Mouse (Mus musculus) neural tube, embryonic 15.5 days (tissue): ENCODE data around the gene Shbg. TPM values are rescaled to one million over a fixed set of nuclear protein-coding genes. Genes with fewer than 3 reads are reported as not detected.

Source experiments
- ATAC-seq: fragments of 200-750 bp; cut with Nextera tagmentation; 2 replicates; pipeline ENCODE4 v1.8.0; 2017; ENCODE audit warnings: mild to moderate bottlenecking, moderate TSS enrichment, moderate library complexity; ENCODE audit not compliant: low FRiP score
- H3K27ac ChIP-seq: fragments of 300-500 bp; sonication (generic); replicated peaks from 2 replicates; pipeline ENCODE4 v1.5.1; 2015; ENCODE audit warnings: mild to moderate bottlenecking, inconsistent platforms
- H3K27me3 ChIP-seq: fragments of 300-500 bp; sonication (generic); replicated peaks from 2 replicates; pipeline ENCODE4 v1.6.1; 2015; ENCODE audit warnings: inconsistent platforms
- H3K36me3 ChIP-seq: fragments of 300-500 bp; sonication (generic); 2 replicates; pipeline ENCODE4 v1.6.1; 2015; ENCODE audit warnings: inconsistent platforms
- H3K4me1 ChIP-seq: fragments of 300-500 bp; sonication (generic); 2 replicates; pipeline ENCODE4 v1.6.1; 2015; ENCODE audit warnings: inconsistent platforms
- H3K4me2 ChIP-seq: fragments of 300-500 bp; sonication (generic); 2 replicates; pipeline ENCODE4 v1.6.1; 2015; ENCODE audit warnings: inconsistent platforms, mild to moderate bottlenecking, moderate library complexity
- H3K4me3 ChIP-seq: fragments of 300-500 bp; sonication (generic); replicated peaks from 2 replicates; pipeline ENCODE4 v1.5.1; 2015; ENCODE audit warnings: mild to moderate bottlenecking, inconsistent platforms
- H3K9ac ChIP-seq: fragments of 300-500 bp; sonication (generic); replicated peaks from 2 replicates; pipeline ENCODE4 v1.6.1; 2015; ENCODE audit warnings: mild to moderate bottlenecking, inconsistent platforms
- H3K9me3 ChIP-seq: fragments of 300-500 bp; sonication (generic); replicated peaks from 2 replicates; pipeline ENCODE4 v1.6.1; 2016; ENCODE audit warnings: inconsistent platforms
- WGBS: fragments of 180-500 bp; shearing (Covaris S2); methylation state at CpG from one replicate; pipeline ENCODE4 v1.1.7; 2015; ENCODE audit warnings: mixed read lengths; 5-methylcytosine and 5-hydroxymethylcytosine counted together
- polyA plus RNA-seq: library from polyadenylated mRNA; unstranded; fragments of >200 nt; fragmentation: Nextera tagmentation; extraction: Ambion mirVana; gene quantifications from 2 replicates; pipeline ENCODE4 v1.2.1, GENCODE M21; 2015

Gene Shbg
- polyA plus RNA-seq, 1 experiment from 2014 or later = not detected

- WGBS = 91% methylated on average over 4 of the region's 4 CpGs
- Histone ChIP-seq H3K27me3 (no peaks in the 10 kb centered on the region), H3K4me3 (no peak overlapping the region), H3K4me1 (no peaks in the 10 kb centered on the region), H3K36me3 (peaks cover 50% of the 10 kb centered on the region), H3K9me3 (no peaks in the 10 kb centered on the region), H3K9ac (no peak overlapping the region), H3K27ac (peak overlapping the region; percentile 56; the same call in 1 of the 2 replicates), H3K4me2 (no peak overlapping the region)
- no peak for ATAC-seq
These were observed 24.9 kb downstream of the Shbg start for GRCm38 (mm10) chr11:69592799-69593198.

- Histone ChIP-seq H3K27me3 (no peaks in the 10 kb centered on the region), H3K4me3 (no peak overlapping the region), H3K9ac (no peak overlapping the region), H3K4me2 (no peak overlapping the region), H3K27ac (peak overlapping the region; percentile 56; the same call in 1 of the 2 replicates), H3K36me3 (peaks cover 55% of the 10 kb centered on the region), H3K4me1 (no peaks in the 10 kb centered on the region), H3K9me3 (no peaks in the 10 kb centered on the region)
- ATAC-seq = peak; percentile 91
- 74% methylated on average over 7 of the region's 7 CpGs for WGBS
These were observed 25.6 kb downstream of the Shbg start for GRCm38 (mm10) chr11:69591899-69592637.

- H3K4me1 ChIP-seq = no peaks in the 10 kb centered on the region
- no peaks in the 10 kb centered on the region for H3K27me3 ChIP-seq
- no peak overlapping the region for H3K9ac ChIP-seq
- H3K36me3 ChIP-seq = peaks cover 55% of the 10 kb centered on the region
- no peak for ATAC-seq
- H3K4me3 ChIP-seq = no peak overlapping the region
- no peak overlapping the region for H3K4me2 ChIP-seq
- no peak overlapping the region; the same call in 1 of the 2 replicates for H3K27ac ChIP-seq
- 88% methylated on average over 3 of the region's 3 CpGs for WGBS
- no peaks in the 10 kb centered on the region for H3K9me3 ChIP-seq
These were observed 26.3 kb downstream of the Shbg start for GRCm38 (mm10) chr11:69591424-69591823.

- H3K4me3 ChIP-seq = no peak overlapping the region
- H3K36me3 ChIP-seq = peaks cover 54% of the 10 kb centered on the region
- H3K27me3 ChIP-seq = no peaks in the 10 kb centered on the region
- 96% methylated on average over 8 of the region's 8 CpGs for WGBS
- no peak for ATAC-seq
- no peak overlapping the region for H3K27ac ChIP-seq
- H3K9me3 ChIP-seq = no peaks in the 10 kb centered on the region
- H3K9ac ChIP-seq = no peak overlapping the region
- H3K4me1 ChIP-seq = no peaks in the 10 kb centered on the region
- no peak overlapping the region for H3K4me2 ChIP-seq
These were observed 27.1 kb downstream of the Shbg start for GRCm38 (mm10) chr11:69590622-69591021.

- Histone ChIP-seq H3K4me3 (no peak overlapping the region), H3K4me1 (no peaks in the 10 kb centered on the region), H3K9me3 (no peaks in the 10 kb centered on the region), H3K27ac (no peak overlapping the region), H3K9ac (no peak overlapping the region), H3K36me3 (peaks cover 48% of the 10 kb centered on the region), H3K27me3 (no peaks in the 10 kb centered on the region), H3K4me2 (no peak overlapping the region)
- 95% methylated on average over 22 of the region's 22 CpGs for WGBS
- ATAC-seq = no peak
These were observed 28.4 kb downstream of the Shbg start for GRCm38 (mm10) chr11:69589207-69589834.

GRCm38 (mm10) chr11:69585718-69586325 is 31.9 kb downstream of the Shbg start:
- Histone ChIP-seq H3K4me1 (peaks cover 15% of the 10 kb centered on the region), H3K27me3 (no peaks in the 10 kb centered on the region), H3K36me3 (peaks cover 33% of the 10 kb centered on the region), H3K9me3 (no peaks in the 10 kb centered on the region), H3K9ac (no peak overlapping the region), H3K4me2 (no peak overlapping the region), H3K27ac (no peak overlapping the region), H3K4me3 (no peak overlapping the region)
- ATAC-seq = no peak
- 81% methylated on average over 7 of the region's 7 CpGs for WGBS

- Histone ChIP-seq H3K4me2 (no peak overlapping the region), H3K9me3 (no peaks in the 10 kb centered on the region), H3K4me1 (peaks cover 15% of the 10 kb centered on the region), H3K36me3 (peaks cover 26% of the 10 kb centered on the region), H3K9ac (no peak overlapping the region), H3K27ac (no peak overlapping the region), H3K27me3 (no peaks in the 10 kb centered on the region), H3K4me3 (no peak overlapping the region)
- no peak for ATAC-seq
- WGBS = 96% methylated on average over 13 of the region's 13 CpGs
These were observed 32.8 kb downstream of the Shbg start for GRCm38 (mm10) chr11:69584937-69585336.

- no peak overlapping the region for H3K4me2 ChIP-seq
- no peaks in the 10 kb centered on the region for H3K9me3 ChIP-seq
- H3K36me3 ChIP-seq = peaks cover 17% of the 10 kb centered on the region
- H3K4me1 ChIP-seq = peaks cover 18% of the 10 kb centered on the region
- no peak overlapping the region for H3K4me3 ChIP-seq
- WGBS = 87% methylated on average over 7 of the region's 7 CpGs
- H3K27ac ChIP-seq = no peak overlapping the region
- no peak overlapping the region for H3K9ac ChIP-seq
- no peaks in the 10 kb centered on the region for H3K27me3 ChIP-seq
- no peak for ATAC-seq
These were observed 33.7 kb downstream of the Shbg start for GRCm38 (mm10) chr11:69584008-69584407.

GRCm38 (mm10) chr11:69582230-69582805 is 35.4 kb downstream of the Shbg start:
- Histone ChIP-seq H3K27me3 (no peaks in the 10 kb centered on the region), H3K27ac (no peak overlapping the region), H3K4me2 (peak overlapping the region; percentile 90), H3K4me1 (peaks cover 32% of the 10 kb centered on the region), H3K36me3 (peaks cover under 1% of the 10 kb centered on the region; the same call in 1 of the 2 replicates), H3K9me3 (no peaks in the 10 kb centered on the region), H3K9ac (peak overlapping the region; percentile 35), H3K4me3 (peak overlapping the region; percentile 83; the same call in 1 of the 2 replicates)
- ATAC-seq = no peak
- WGBS = 64% methylated on average over 9 of the region's 9 CpGs

GRCm38 (mm10) chr11:69581814-69582213 is 35.9 kb downstream of the Shbg start:
- ATAC-seq = no peak
- peak overlapping the region; percentile 90 for H3K4me2 ChIP-seq
- H3K4me1 ChIP-seq = peaks cover 37% of the 10 kb centered on the region
- H3K27ac ChIP-seq = peak overlapping the region; percentile 96
- peak overlapping the region; percentile 75 for H3K9ac ChIP-seq
- H3K9me3 ChIP-seq = no peaks in the 10 kb centered on the region
- peak overlapping the region; percentile 83 for H3K4me3 ChIP-seq
- no peaks in the 10 kb centered on the region for H3K36me3 ChIP-seq
- H3K27me3 ChIP-seq = no peaks in the 10 kb centered on the region
- WGBS = under 1% methylated on average over 8 of the region's 8 CpGs

- Histone ChIP-seq H3K4me2 (peak overlapping the region; percentile 90), H3K9me3 (no peaks in the 10 kb centered on the region), H3K9ac (peak overlapping the region; percentile 75), H3K4me1 (peaks cover 43% of the 10 kb centered on the region), H3K27me3 (no peaks in the 10 kb centered on the region), H3K27ac (peak overlapping the region; percentile 96), H3K36me3 (no peaks in the 10 kb centered on the region), H3K4me3 (peak overlapping the region; percentile 83)
- peak; percentile 78 for ATAC-seq
- under 1% methylated on average over 36 of the region's 36 CpGs for WGBS
These were observed 36.5 kb downstream of the Shbg start for GRCm38 (mm10) chr11:69581147-69581688.
